Mouse (Mus musculus) cerebellum, adult 2 months (tissue): ENCODE data around the gene Pcp4l1. TPM values are rescaled to one million over a fixed set of nuclear protein-coding genes. Genes with fewer than 3 reads are reported as not detected.

ENCODE experiments used
- DNase-seq, 2 experiments: peaks; one replicate each; pipeline ENCODE4 v3.0.0; 2021
- H3K27ac ChIP-seq: fragments of 200-500 bp; 2 replicates; pipeline ENCODE4 v1.5.1; 2012; ENCODE audit warnings: low read length, control low read depth, inconsistent platforms; ENCODE audit not compliant: insufficient read depth
- H3K27me3 ChIP-seq: fragments of 200-500 bp; 2 replicates; pipeline ENCODE4 v1.6.1; 2012; ENCODE audit warnings: inconsistent platforms, mild to moderate bottlenecking, low read length, moderate library complexity; ENCODE audit not compliant: control insufficient read depth, insufficient read depth
- H3K4me1 ChIP-seq: fragments of 200-500 bp; 2 replicates; pipeline ENCODE4 v1.6.1; 2011; ENCODE audit warnings: low read length; ENCODE audit not compliant: control insufficient read depth, insufficient read depth
- H3K4me3 ChIP-seq: fragments of 200-500 bp; replicated peaks from 2 replicates; pipeline ENCODE3; 2011; ENCODE audit warnings: mild to moderate bottlenecking, low read depth, low read length, control low read depth; ENCODE audit not compliant: insufficient read depth
- CTCF ChIP-seq: fragments of 200-500 bp; IDR thresholded peaks from 2 replicates; pipeline ENCODE4 v1.5.1; 2011; ENCODE audit warnings: low read depth, mild to moderate bottlenecking, control low read depth, low read length, moderate library complexity, borderline replicate concordance; ENCODE audit not compliant: insufficient read depth
- POLR2A ChIP-seq: fragments of 200-500 bp; IDR thresholded peaks from 2 replicates; pipeline ENCODE4 v1.6.1; 2011; ENCODE audit warnings: low read length, control low read depth, borderline replicate concordance; ENCODE audit not compliant: insufficient read depth
- WGBS: fragments of 180-500 bp; shearing (Covaris S2); methylation state at CpG from one replicate; pipeline ENCODE4 v1.1.7; 2018; 5-methylcytosine and 5-hydroxymethylcytosine counted together
- polyA plus RNA-seq: library from polyadenylated mRNA; depleted of rRNA; stranded (reverse); fragments of >200 nt; gene quantifications from 2 replicates; pipeline ENCODE4 v1.2.3, GENCODE M21; 2012

The Pcp4l1 gene
- polyA plus RNA-seq, 1 experiment = 252 TPM

DNA sequence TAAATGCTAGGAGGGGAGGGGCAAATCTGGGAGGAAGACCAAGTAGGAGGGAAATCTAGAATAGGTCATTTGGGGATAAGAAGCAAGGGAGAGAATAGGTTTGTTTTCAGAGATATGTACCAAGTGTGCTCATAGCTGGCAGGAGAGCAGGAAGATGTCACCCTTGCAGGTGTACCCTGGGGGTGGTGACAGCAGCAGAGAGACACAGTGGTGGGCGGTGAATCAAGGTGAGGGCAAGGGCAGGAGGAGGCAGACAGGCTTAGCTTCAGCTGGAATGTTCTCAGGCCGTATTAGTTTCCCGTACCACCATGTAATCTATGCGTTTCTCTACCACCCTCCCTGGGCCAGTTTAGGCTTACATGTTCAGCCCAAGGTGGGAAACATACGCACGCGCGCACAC lies 23.3 kb downstream of the Pcp4l1 start:
- TF ChIP-seq POLR2A = no peak
- no peak for TF ChIP-seq CTCF
- no peaks in the 10 kb centered on the region for H3K4me1 ChIP-seq
- 96% methylated on average over 8 of the region's 8 CpGs for WGBS
- H3K27ac ChIP-seq = no peak overlapping the region
- H3K4me3 ChIP-seq = no peak overlapping the region
- no peaks in the 10 kb centered on the region for H3K27me3 ChIP-seq
- DNase-seq = no peak

DNA sequence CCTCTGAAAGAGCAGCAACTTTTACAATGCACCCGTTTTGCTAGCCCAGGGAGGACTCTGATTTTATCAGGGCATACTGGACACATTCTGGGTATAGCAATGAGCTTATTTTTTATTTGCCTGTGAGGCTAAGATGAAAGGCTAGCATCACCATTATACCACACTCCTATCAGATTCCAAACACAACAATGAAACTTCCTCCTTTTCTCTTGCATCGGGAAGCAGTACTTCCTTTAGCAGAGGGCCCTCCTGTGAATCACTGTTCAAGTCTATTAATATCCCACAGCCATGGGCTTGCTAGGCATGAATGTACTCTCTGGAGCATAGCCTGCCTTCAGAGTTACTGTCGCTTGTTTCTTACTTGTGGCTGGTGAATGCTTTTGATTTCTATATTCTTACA lies 24.9 kb downstream of the Pcp4l1 start:
- no peak for DNase-seq
- Histone ChIP-seq H3K27ac (no peak overlapping the region), H3K4me1 (no peaks in the 10 kb centered on the region), H3K4me3 (no peak overlapping the region), H3K27me3 (no peaks in the 10 kb centered on the region)
- TF ChIP-seq POLR2A (no peak), CTCF (no peak)
- 46% methylated on average over 3 of the region's 3 CpGs for WGBS

DNA sequence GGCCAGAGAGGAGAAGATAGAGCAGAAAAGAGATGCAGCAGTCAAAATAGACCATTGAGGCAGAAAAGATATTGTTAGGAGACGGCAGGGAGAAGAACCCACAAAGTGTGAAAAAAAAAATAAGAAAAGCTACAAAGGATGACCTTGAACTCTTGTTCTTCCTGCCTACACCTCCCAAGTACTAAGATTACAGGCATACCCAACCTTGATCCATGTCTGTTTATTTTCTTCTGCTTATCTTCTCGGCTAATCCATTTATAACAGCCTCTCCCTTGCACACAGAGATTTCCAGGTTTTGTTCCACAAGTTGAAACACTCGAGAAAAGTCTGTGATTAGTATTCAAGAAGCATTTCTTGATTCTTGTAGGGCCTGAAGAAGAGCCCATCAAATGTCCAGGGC lies 26.2 kb downstream of the Pcp4l1 start:
- TF ChIP-seq POLR2A = no peak
- TF ChIP-seq CTCF = no peak
- 66% methylated on average over 3 of the region's 3 CpGs for WGBS
- Histone ChIP-seq H3K4me1 (no peaks in the 10 kb centered on the region), H3K4me3 (no peak overlapping the region), H3K27me3 (no peaks in the 10 kb centered on the region), H3K27ac (no peak overlapping the region)
- no peak for DNase-seq

DNA sequence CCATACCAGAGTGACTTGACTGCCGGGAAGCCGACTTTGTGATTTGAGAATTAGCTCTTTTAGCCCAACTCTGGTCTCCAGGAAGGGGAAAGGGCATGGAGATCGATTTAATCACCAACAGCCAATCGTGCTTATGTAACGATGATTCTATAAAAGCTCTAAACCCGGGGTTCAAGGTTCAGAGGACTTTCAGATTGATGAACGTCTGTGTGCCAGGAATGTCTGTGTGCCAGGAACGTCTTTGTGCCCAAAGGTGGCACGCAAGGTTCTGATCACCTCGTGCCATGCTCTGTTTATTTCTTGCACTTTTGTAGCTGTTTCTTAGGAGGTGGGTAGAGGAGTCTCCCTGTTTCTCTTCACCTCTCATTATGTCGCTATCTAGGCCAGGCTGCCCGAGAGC lies 27.2 kb downstream of the Pcp4l1 start:
- Histone ChIP-seq H3K4me3 (no peak overlapping the region), H3K27me3 (no peaks in the 10 kb centered on the region), H3K4me1 (no peaks in the 10 kb centered on the region), H3K27ac (no peak overlapping the region)
- no peak for TF ChIP-seq POLR2A
- 81% methylated on average over 12 of the region's 12 CpGs for WGBS
- DNase-seq = no peak

DNA sequence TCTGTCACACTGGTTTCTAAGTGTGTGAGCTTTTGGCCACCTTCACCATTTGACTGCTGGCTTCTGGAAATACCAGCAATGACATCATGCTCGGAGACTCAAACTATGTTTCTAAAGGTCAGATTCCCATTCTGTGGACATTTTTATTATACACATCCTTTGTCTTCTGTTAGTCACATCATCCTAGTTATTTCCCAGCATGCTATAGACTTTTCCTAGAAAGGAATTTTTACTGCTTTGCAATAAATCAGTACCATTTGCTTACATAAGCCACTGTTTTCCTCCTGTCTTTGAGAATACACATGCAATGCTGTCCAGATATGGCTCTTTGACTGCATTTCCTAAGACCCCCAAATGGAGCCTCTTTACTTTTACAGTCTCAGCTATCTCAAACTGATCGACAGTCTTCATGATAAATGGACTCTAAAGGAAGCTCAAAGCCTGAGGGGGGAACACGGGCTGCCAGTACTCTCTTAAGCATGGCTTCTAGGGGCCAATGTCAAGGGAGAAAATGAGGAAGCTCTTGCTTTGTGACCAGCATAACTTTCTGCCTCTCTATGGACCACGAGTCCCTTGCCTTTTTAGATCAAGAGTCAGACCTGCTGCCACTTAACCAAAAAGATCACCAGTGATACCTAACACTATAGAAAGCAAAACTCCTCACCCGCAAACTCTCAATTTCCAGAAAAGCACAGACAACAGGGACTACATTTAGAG lies 30.3 kb downstream of the Pcp4l1 start:
- no peaks in the 10 kb centered on the region for H3K4me1 ChIP-seq
- no peak for DNase-seq
- WGBS = 76% methylated on average over 5 of the region's 5 CpGs
- TF ChIP-seq POLR2A = no peak
- TF ChIP-seq CTCF = no peak
- no peak overlapping the region for H3K27ac ChIP-seq
- no peaks in the 10 kb centered on the region for H3K27me3 ChIP-seq
- H3K4me3 ChIP-seq = no peak overlapping the region

DNA sequence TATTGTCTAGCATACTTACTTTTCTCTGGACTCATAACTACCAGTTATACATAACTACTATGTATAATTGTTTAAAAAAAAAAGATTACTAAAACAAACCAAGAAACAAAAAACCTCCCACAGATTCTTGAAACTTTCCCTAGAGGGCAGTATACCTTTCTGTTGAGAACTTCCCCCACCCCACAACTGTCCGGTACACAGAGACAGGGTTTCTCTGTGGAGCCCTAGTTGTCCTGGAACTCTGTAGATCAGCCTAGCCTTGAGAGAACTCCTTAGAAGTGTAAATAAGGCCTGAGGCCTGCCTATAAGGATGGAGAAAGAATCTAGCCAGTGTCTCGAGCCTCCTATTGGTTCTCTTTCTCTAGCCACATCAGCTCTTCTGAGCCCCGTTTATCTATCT lies 31.8 kb downstream of the Pcp4l1 start:
- WGBS = 33% methylated on average over 3 of the region's 3 CpGs
- TF ChIP-seq CTCF = no peak
- no peak for TF ChIP-seq POLR2A
- H3K27ac ChIP-seq = no peak overlapping the region
- H3K27me3 ChIP-seq = no peaks in the 10 kb centered on the region
- H3K4me3 ChIP-seq = no peak overlapping the region
- H3K4me1 ChIP-seq = no peaks in the 10 kb centered on the region
- no peak for DNase-seq

DNA sequence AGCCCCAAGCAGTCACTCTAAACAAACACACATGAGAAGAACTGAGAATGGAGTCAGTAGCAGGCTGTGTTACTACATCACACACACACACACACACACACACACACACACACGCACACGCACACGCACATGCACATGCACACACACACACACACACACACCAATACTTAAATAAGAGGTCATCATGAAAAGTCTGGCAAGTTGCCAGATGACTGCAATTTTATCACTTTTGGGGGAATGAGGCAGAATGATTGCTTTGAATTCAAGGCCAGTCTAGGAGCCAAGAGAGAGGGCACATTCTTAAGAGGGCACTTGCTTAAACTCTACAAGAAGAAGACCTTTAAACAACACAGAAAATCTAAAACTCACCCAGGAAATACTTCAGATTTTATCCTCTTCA lies 33.5 kb downstream of the Pcp4l1 start:
- 89% methylated on average over 3 of the region's 3 CpGs for WGBS
- no peaks in the 10 kb centered on the region for H3K27me3 ChIP-seq
- DNase-seq = no peak

DNA sequence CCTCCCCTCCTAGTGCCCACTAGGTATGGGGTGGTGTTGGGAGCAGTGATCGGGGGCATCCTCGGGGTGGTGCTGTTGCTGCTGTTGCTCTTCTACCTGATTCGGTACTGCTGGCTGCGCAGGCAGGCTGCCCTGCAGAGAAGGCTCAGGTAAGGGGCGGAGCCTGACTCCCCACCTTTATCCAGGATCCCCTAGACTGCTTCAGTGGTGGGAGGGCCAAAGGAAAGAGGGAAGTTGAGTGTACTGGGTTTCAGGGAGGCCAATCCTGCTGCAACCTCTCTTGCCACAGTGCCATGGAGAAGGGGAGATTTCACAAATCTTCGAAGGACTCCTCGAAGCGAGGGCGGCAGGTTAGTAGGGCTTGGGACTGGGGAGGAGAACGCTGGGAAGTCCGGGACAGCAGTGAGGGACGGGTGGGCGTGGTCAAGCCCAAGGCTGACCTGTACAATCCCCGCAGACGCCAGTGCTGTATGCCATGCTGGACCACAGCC lies 36.5 kb downstream of the Pcp4l1 start:
- Histone ChIP-seq H3K27ac (no peak overlapping the region), H3K4me1 (no peaks in the 10 kb centered on the region), H3K27me3 (no peaks in the 10 kb centered on the region; the same call in 1 of the 2 replicates), H3K4me3 (no peak overlapping the region)
- WGBS = 9% methylated on average over 15 of the region's 15 CpGs
- TF ChIP-seq POLR2A (no peak), CTCF (no peak)
- DNase-seq = no peak

More for the DNA sequence above, 33.5 kb downstream of the Pcp4l1 start:
- Histone ChIP-seq H3K4me1 (no peaks in the 10 kb centered on the region), H3K4me3 (no peak overlapping the region), H3K27ac (no peak overlapping the region)
- no peak for TF ChIP-seq POLR2A
- TF ChIP-seq CTCF = no peak

DNA sequence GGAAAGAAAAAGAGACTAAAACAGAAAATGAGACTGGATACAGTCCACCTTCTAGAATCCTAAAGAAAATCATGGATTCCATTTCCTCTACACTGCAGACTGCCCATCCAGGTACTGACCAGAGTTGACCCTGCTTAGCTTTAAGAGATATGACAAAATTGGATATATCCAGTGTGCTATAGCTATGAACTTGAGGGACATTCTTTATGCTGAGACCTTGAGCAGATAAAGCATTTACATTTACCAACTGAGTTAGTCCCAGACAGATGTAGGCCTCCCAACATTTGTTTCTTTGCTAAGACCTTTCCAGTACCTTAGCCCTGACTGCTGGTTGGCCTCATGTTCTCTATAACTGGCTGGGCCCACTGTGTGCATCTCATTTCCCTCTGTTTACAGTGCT lies 38.1 kb downstream of the Pcp4l1 start:
- TF ChIP-seq CTCF (no peak), POLR2A (no peak)
- no peak overlapping the region for H3K27ac ChIP-seq
- H3K27me3 ChIP-seq = no peaks in the 10 kb centered on the region; the same call in 1 of the 2 replicates
- no peak for DNase-seq
- no peaks in the 10 kb centered on the region for H3K4me1 ChIP-seq
- no peak overlapping the region for H3K4me3 ChIP-seq
